Mouse (Mus musculus) stomach, postnatal 0 days (tissue): ENCODE measurements around the gene Plekha4. TPM values are rescaled to one million over a fixed set of nuclear protein-coding genes. Genes with fewer than 3 reads are reported as not detected.

Experiments
- ATAC-seq: fragments of 200-750 bp; cut with Nextera tagmentation; 2 replicates; pipeline ENCODE4 v1.8.0; 2017; ENCODE audit not compliant: low FRiP score, low TSS enrichment
- DNase-seq: peaks from one replicate; pipeline ENCODE4 v3.0.0-alpha.2; 2016; ENCODE audit warnings: low spot score
- H3K27ac ChIP-seq: fragments of 300-500 bp; sonication (generic); replicated peaks from 2 replicates; pipeline ENCODE4 v1.5.1; 2014; ENCODE audit warnings: mild to moderate bottlenecking, control low read depth
- H3K27me3 ChIP-seq: fragments of 300-500 bp; sonication (generic); 2 replicates; pipeline ENCODE4 v1.6.1; 2014; ENCODE audit warnings: low read length; ENCODE audit not compliant: control insufficient read depth, insufficient read depth
- H3K36me3 ChIP-seq: fragments of 300-500 bp; sonication (generic); 2 replicates; pipeline ENCODE4 v1.6.1; 2014; ENCODE audit warnings: low read length, mixed read lengths; ENCODE audit not compliant: control insufficient read depth, insufficient read depth
- H3K4me1 ChIP-seq: fragments of 300-500 bp; sonication (generic); replicated peaks from 2 replicates; pipeline ENCODE4 v1.6.1; 2014; ENCODE audit warnings: antibody characterized with exemption; ENCODE audit not compliant: control insufficient read depth, insufficient read depth
- H3K4me2 ChIP-seq: fragments of 300-500 bp; sonication (generic); replicated peaks from 2 replicates; pipeline ENCODE4 v1.6.1; 2014; ENCODE audit warnings: low read depth, mild to moderate bottlenecking, control low read depth, moderate library complexity
- H3K4me3 ChIP-seq: fragments of 300-500 bp; sonication (generic); 2 replicates; pipeline ENCODE4 v1.5.1; 2014; ENCODE audit warnings: low read depth, low read length, control low read depth
- H3K9ac ChIP-seq: fragments of 300-500 bp; sonication (generic); 2 replicates; pipeline ENCODE4 v1.6.1; 2014; ENCODE audit warnings: mild to moderate bottlenecking, low read length, control low read depth, mixed read lengths
- H3K9me3 ChIP-seq: fragments of 300-500 bp; sonication (generic); 2 replicates; pipeline ENCODE4 v1.6.1; 2016; ENCODE audit warnings: low read length; ENCODE audit not compliant: control insufficient read depth
- CTCF ChIP-seq: IDR thresholded peaks from 2 replicates; pipeline ENCODE4 v1.5.1; 2016; ENCODE audit warnings: antibody characterized with exemption, low read depth, mild to moderate bottlenecking, moderate library complexity
- EP300 ChIP-seq: optimal IDR thresholded peaks from 2 replicates; pipeline ENCODE3; 2016; ENCODE audit warnings: antibody characterized with exemption
- WGBS: fragments of 180-500 bp; shearing (Covaris S2); extraction: QIAGEN DNeasy Blood & Tissue Kit; methylation state at CpG from one replicate; pipeline ENCODE4 v1.1.7; 2014; 5-methylcytosine and 5-hydroxymethylcytosine counted together
- polyA plus RNA-seq: library from polyadenylated mRNA; unstranded; fragments of >200 nt; fragmentation: Nextera tagmentation; extraction: Ambion mirVana; gene quantifications from 2 replicates; pipeline ENCODE4 v1.2.1, GENCODE M21; 2015

The Plekha4 gene
- polyA plus RNA-seq, 1 experiment from 2014 or later, result 7.9 TPM

DNA sequence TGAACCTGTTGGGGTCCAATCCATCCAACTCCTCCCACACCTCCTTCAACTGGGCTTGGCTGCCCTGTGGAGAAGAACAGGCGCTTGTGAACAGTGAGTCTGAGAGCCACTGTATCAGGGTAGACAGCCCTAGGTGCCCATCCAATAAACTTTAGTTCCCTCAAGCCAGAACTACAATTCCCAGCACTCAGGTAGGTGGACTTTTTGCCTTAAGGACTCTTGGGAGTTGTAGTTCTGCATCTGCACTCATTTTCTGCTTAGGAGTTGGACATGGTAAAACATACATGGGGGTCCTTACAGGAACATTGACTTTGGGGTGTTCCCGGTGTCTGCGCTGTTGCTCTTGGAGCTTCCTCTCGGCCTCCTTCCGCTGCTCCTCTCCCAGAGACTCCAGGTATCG lies 27.7 kb upstream of the Plekha4 start:
- Histone ChIP-seq H3K4me2 (no peak overlapping the region), H3K27me3 (no peaks in the 10 kb centered on the region), H3K4me1 (no peaks in the 10 kb centered on the region), H3K9ac (no peak overlapping the region), H3K36me3 (peaks cover 31% of the 10 kb centered on the region), H3K9me3 (no peaks in the 10 kb centered on the region), H3K27ac (no peak overlapping the region), H3K4me3 (no peak overlapping the region)
- no peak for DNase-seq
- 96% methylated on average over 6 of the region's 6 CpGs for WGBS
- TF ChIP-seq EP300, result no peak
- TF ChIP-seq CTCF, result no peak
- no peak for ATAC-seq

DNA sequence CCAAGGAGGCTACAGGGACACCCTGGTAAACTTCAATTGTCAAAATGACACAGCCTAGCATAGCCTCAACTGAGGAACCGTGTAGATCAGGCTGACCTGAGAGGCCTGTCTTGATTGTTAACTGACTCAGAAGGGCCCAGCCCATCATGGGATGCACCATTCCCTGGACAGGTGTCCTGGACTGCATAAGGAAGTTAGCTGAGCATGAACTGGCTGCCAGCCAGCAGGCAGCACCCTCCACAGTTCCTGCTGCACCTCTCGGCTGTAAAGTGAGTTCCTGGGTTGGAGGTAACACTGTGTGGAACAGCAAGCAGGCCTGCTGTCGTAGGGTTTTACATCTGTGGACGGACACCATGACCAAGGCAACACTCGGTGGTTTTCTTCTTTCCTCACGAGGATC lies 18.5 kb upstream of the Plekha4 start:
- Histone ChIP-seq H3K27me3 (no peaks in the 10 kb centered on the region), H3K4me3 (no peak overlapping the region), H3K27ac (peak overlapping the region; percentile 58), H3K36me3 (peaks cover 4% of the 10 kb centered on the region), H3K4me1 (peaks cover 6% of the 10 kb centered on the region; the same call in 1 of the 2 replicates), H3K9me3 (no peaks in the 10 kb centered on the region), H3K4me2 (no peak overlapping the region), H3K9ac (no peak overlapping the region)
- WGBS, result 77% methylated on average over 6 of the region's 6 CpGs
- DNase-seq (peak; percentile 77), ATAC-seq (peak; percentile 60)
- TF ChIP-seq EP300 (no peak), CTCF (no peak)

DNA sequence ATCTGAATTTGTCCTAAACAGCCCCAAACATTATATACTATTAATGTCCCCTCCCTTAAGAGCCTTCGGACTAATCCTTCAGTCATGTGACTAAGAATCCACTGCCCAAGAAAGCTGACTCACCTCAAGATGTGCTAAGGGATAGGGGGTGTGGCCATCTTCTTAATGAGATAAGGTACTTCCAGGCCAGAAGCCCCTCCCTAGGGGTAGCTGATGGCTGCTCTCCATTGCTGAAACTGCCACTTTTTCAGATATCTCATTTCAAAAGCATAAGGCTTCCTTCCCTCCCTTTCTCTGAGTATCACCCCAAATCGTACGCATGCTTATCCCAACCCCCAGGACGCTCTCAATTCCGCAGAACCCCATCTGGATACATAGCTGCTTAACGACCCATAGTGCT lies 17.6 kb upstream of the Plekha4 start:
- TF ChIP-seq CTCF, result no peak
- TF ChIP-seq EP300, result no peak
- DNase-seq, result no peak
- H3K27ac ChIP-seq, result peak overlapping the region; percentile 94
- peaks cover 2% of the 10 kb centered on the region; the same call in 1 of the 2 replicates for H3K36me3 ChIP-seq
- no peak overlapping the region for H3K4me3 ChIP-seq
- H3K9ac ChIP-seq, result no peak overlapping the region
- no peaks in the 10 kb centered on the region for H3K27me3 ChIP-seq
- peak; percentile 19; the same call in 1 of the 2 replicates for ATAC-seq
- peaks cover 6% of the 10 kb centered on the region; the same call in 1 of the 2 replicates for H3K4me1 ChIP-seq
- WGBS, result 79% methylated on average over 6 of the region's 6 CpGs
- peak overlapping the region; percentile 92; the same call in 1 of the 2 replicates for H3K4me2 ChIP-seq
- no peaks in the 10 kb centered on the region for H3K9me3 ChIP-seq

DNA sequence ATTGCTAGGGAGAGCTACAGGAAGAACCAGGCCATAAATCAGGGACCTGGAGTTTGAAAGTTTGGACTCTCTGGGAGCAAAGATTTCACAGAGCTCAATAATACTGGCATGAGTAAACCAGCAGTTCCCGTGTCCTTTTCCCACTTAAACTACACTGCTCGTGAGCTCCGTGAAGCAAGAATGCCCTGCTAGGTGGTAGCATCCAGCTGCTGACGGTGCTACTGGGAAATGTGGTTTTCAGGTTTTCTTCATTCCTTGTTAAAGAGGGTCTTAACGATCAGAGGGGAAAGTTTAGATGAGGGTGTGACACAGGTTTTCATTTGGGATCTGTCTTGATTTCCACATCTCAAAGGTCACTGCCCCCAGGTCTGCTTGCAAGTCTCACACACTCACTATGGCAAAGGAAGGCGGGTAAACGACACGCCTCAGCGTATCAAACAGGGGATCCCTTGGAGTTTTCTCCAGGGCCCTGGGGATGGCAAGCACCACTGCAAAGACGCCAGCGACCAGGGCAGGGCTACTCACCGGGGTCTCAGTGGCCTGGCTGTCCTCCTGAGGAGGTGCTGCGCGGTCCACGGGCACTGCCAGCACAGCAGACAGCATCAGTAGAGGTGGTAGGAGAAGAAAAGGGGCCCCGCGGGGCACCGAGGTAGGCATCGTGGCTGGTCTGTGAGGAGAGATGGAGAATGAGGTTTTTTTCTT lies 16.8 kb upstream of the Plekha4 start:
- ATAC-seq, result peak; percentile 9; the same call in 1 of the 2 replicates
- 20% methylated on average over 19 of the region's 19 CpGs for WGBS
- peak overlapping the region; percentile 94 for H3K27ac ChIP-seq

DNA sequence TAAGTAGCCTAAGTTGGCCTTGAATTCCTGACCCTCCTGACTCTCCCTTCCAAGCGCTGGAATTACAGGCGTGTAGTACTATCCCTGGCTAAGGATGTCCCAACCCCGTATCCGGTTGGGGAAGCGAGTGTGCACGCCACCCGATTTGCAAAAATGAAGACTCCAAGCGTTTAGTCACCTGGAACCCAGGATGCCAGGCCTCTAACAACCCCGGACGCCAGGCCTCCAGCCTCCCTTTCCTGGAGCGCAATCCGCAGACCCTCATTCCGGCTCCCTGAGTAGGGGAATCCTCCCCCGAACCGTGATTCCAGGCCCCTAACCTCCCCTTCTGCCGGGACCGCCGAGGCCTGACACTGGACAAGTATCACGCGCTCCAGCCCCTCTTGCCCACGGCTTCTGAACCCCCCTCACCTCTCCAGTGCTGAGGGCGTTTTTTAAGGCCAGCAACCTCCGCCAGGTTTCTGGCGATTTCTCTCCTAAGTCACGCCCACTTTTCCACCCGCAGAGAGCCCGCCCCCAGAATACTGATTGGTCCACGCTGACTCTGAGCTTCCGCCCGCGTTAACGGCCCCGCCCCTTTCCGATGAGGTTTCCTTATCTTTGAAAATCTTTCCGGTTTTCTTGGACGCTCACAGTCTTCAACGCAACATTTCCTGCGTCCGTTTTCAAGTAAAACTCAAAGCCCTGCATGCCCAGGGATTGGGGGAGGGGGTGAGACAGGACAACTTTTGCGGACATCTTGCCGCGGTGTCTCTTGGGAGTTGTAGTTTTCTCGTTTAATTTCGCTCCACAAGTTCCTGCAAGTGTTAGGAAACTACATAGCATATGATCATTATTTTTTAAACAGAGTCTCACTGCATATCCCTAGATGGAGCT lies 16.0 kb upstream of the Plekha4 start, which contains the start of gene Nucb1:
Gene Nucb1 (minus strand): TSS at position 495 of the 876 bp plus-strand sequence.
- WGBS, result under 1% methylated on average over 44 of the region's 44 CpGs
- Histone ChIP-seq H3K9me3 (no peaks in the 10 kb centered on the region), H3K9ac (peak within 1 kb of the TSS; percentile 86), H3K27me3 (no peaks in the 10 kb centered on the region), H3K27ac (peak within 1 kb of the TSS; percentile 94), H3K36me3 (peaks cover 2% of the 10 kb centered on the region; the same call in 1 of the 2 replicates), H3K4me3 (peak within 1 kb of the TSS; percentile 77), H3K4me2 (peak within 1 kb of the TSS; percentile 92), H3K4me1 (peaks cover 6% of the 10 kb centered on the region; the same call in 1 of the 2 replicates)
- DNase-seq (peak; percentile 92), ATAC-seq (peak; percentile 85)
- TF ChIP-seq EP300 (peak; percentile 54), CTCF (no peak)

More for the DNA sequence above, 16.8 kb upstream of the Plekha4 start:
- no peak for DNase-seq
- peak overlapping the region; percentile 86 for H3K9ac ChIP-seq
- H3K27me3 ChIP-seq, result no peaks in the 10 kb centered on the region
- H3K9me3 ChIP-seq, result no peaks in the 10 kb centered on the region
- peak overlapping the region; percentile 92 for H3K4me2 ChIP-seq
- H3K4me1 ChIP-seq, result peaks cover 6% of the 10 kb centered on the region; the same call in 1 of the 2 replicates
- peak overlapping the region; percentile 77 for H3K4me3 ChIP-seq
- TF ChIP-seq CTCF (no peak), EP300 (no peak)
- H3K36me3 ChIP-seq, result peaks cover 2% of the 10 kb centered on the region; the same call in 1 of the 2 replicates
